Mouse (Mus musculus) small intestine, adult 2 months (tissue): ENCODE data around the gene Rae1. TPM values are rescaled to one million over a fixed set of nuclear protein-coding genes. Genes with fewer than 3 reads are reported as not detected.

Experiments
- H3K27ac ChIP-seq: fragments of 200-500 bp; 2 replicates; pipeline ENCODE4 v1.5.1; 2012; ENCODE audit warnings: low read depth, low read length, control low read depth, inconsistent platforms; ENCODE audit not compliant: insufficient read depth
- H3K27me3 ChIP-seq: fragments of 200-500 bp; 2 replicates; pipeline ENCODE4 v1.6.1; 2012; ENCODE audit warnings: mild to moderate bottlenecking, moderate library complexity, low read length, inconsistent platforms; ENCODE audit not compliant: control insufficient read depth, insufficient read depth
- H3K36me3 ChIP-seq: fragments of 200-500 bp; 2 replicates; pipeline ENCODE4 v1.6.1; 2012; ENCODE audit warnings: mild to moderate bottlenecking, low read length, control low read depth, inconsistent platforms; ENCODE audit not compliant: control insufficient read depth, insufficient read depth
- H3K4me1 ChIP-seq: fragments of 200-500 bp; 2 replicates; pipeline ENCODE4 v1.6.1; 2012; ENCODE audit warnings: low read length, inconsistent platforms, mixed read lengths; ENCODE audit not compliant: control insufficient read depth, insufficient read depth, insufficient read length
- H3K4me3 ChIP-seq: fragments of 200-500 bp; 2 replicates; pipeline ENCODE4 v1.5.1; 2012; ENCODE audit warnings: low read depth, mild to moderate bottlenecking, control low read depth, inconsistent platforms, low read length, moderate library complexity
- CTCF ChIP-seq: fragments of 200-500 bp; IDR thresholded peaks from 2 replicates; pipeline ENCODE4 v1.5.1; 2012; ENCODE audit warnings: low read depth, mild to moderate bottlenecking, control low read depth, inconsistent platforms, low read length, moderate library complexity, mixed read lengths; ENCODE audit not compliant: insufficient replicate concordance, insufficient read length; ENCODE audit errors: extremely low read depth
- POLR2A ChIP-seq: fragments of 200-500 bp; IDR thresholded peaks from 2 replicates; pipeline ENCODE4 v1.6.1; 2012; ENCODE audit warnings: low read depth, mild to moderate bottlenecking, control low read depth, inconsistent platforms, low read length, moderate library complexity
- WGBS: fragments of 180-500 bp; shearing (Covaris S2); methylation state at CpG from one replicate; pipeline ENCODE4 v1.1.7; 2018; 5-methylcytosine and 5-hydroxymethylcytosine counted together
- polyA plus RNA-seq: library from polyadenylated mRNA; depleted of rRNA; stranded (reverse); fragments of >200 nt; gene quantifications from 2 replicates; pipeline ENCODE4 v1.2.3, GENCODE M21; 2012; rRNA removed

The Rae1 gene
- polyA plus RNA-seq, 1 experiment, result 33.1 TPM

- H3K27ac ChIP-seq, result no peak overlapping the region
- H3K4me3 ChIP-seq, result no peak overlapping the region
- peaks cover 10% of the 10 kb centered on the region for H3K4me1 ChIP-seq
- no peaks in the 10 kb centered on the region for H3K36me3 ChIP-seq
- no peaks in the 10 kb centered on the region for H3K27me3 ChIP-seq
- WGBS, result 0% methylated on average over 1 of the region's 1 CpGs
- TF ChIP-seq CTCF (no peak), POLR2A (no peak)
Measured at GRCm38 (mm10) chr2:173063219-173063618, 63.3 kb downstream of the Rae1 start.

DNA sequence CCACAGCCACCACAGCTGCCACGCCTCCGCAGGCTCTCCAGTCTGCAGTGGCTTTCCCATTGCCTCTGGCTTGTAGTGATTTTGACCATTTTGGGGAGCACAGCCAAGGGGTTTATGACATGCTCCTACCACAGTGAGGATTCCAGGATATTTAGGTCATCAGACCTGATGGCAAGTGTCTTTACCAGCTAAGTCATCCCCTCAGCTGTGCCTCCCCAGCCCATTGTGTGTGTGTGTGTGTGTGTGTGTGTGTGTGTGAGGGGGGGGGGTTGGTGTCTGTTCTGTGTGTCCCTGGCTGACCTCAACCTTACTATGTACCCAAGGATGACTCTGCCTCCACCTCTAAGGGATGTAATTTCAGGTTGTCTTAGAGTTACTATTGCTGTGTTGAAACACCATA lies 64.9 kb downstream of the Rae1 start:
- H3K36me3 ChIP-seq, result no peaks in the 10 kb centered on the region
- no peak overlapping the region for H3K27ac ChIP-seq
- 91% methylated on average over 2 of the region's 2 CpGs for WGBS
- no peak overlapping the region for H3K4me3 ChIP-seq
- peaks cover 9% of the 10 kb centered on the region for H3K4me1 ChIP-seq
- H3K27me3 ChIP-seq, result no peaks in the 10 kb centered on the region
- TF ChIP-seq POLR2A (no peak), CTCF (no peak)

Other genes starting within 250 kb of the Rae1 start
- 15.3 and 23.5 TPM in 2 replicates for gene Bmp7, start 59.8 kb upstream of the Rae1 start, polyA plus RNA-seq
- 0.05 and 0.25 TPM in 2 replicates for gene Spo11, start 22.4 kb upstream of the Rae1 start, polyA plus RNA-seq
- gene Rbm38, start 20.4 kb downstream of the Rae1 start, polyA plus RNA-seq, result 87.9 and 148 TPM in 2 replicates
- 0.05 TPM in 1 of 2 replicates, not detected in the other for gene Ctcfl, start 119.4 kb downstream of the Rae1 start, polyA plus RNA-seq
- gene Pck1, start 152.9 kb downstream of the Rae1 start, polyA plus RNA-seq, result 5.2 and 46.3 TPM in 2 replicates
- 23.6 and 51.0 TPM in 2 replicates for gene Zbp1, start 218.8 kb downstream of the Rae1 start, polyA plus RNA-seq